Mouse (Mus musculus) adrenal gland, postnatal 25 days (tissue): ENCODE measurements around the gene Ptbp1. TPM values are rescaled to one million over a fixed set of nuclear protein-coding genes. Genes with fewer than 3 reads are reported as not detected.
A peak's percentile ranks its signal among the peaks of the same experiment; 100 is the strongest.

Source experiments
- DNase-seq: peaks from one replicate; pipeline ENCODE4 v3.0.0; 2021; ENCODE audit warnings: mixed read lengths
- total RNA-seq: library from RNA; stranded (reverse); gene quantifications from 2 replicates; pipeline ENCODE4 v1.2.3, GENCODE M21; 2021

Ptbp1 gene
- total RNA-seq, 1 experiment from 2014 or later, result 249 TPM

GRCm38 (mm10) chr10:79858416-79859074 is 4.3 kb downstream of the Ptbp1 start:
- peak; percentile 69 for DNase-seq

GRCm38 (mm10) chr10:79859116-79859515 is 4.9 kb downstream of the Ptbp1 start:
- no peak for DNase-seq

GRCm38 (mm10) chr10:79860079-79860911 is 6.1 kb downstream of the Ptbp1 start:
- DNase-seq, result no peak

GRCm38 (mm10) chr10:79861230-79862048 is 7.2 kb downstream of the Ptbp1 start:
- DNase-seq, result no peak

GRCm38 (mm10) chr10:79862049-79862788 is 8.0 kb downstream of the Ptbp1 start:
- no peak for DNase-seq

GRCm38 (mm10) chr10:79862925-79863324 is 8.7 kb downstream of the Ptbp1 start:
- no peak for DNase-seq

GRCm38 (mm10) chr10:79864351-79865188 is 10.3 kb downstream of the Ptbp1 start:
- DNase-seq, result no peak

GRCm38 (mm10) chr10:79865189-79865601 is 11.0 kb downstream of the Ptbp1 start:
- no peak for DNase-seq

- DNase-seq, result no peak
Measured at GRCm38 (mm10) chr10:79865801-79866295, 11.6 kb downstream of the Ptbp1 start.

- no peak for DNase-seq
Measured at GRCm38 (mm10) chr10:79866601-79867000, 12.4 kb downstream of the Ptbp1 start.

- no peak for DNase-seq
Measured at GRCm38 (mm10) chr10:79871845-79872244, 17.6 kb downstream of the Ptbp1 start.

- DNase-seq, result no peak
Measured at GRCm38 (mm10) chr10:79872862-79873261, 18.6 kb downstream of the Ptbp1 start.

GRCm38 (mm10) chr10:79873313-79873712 is 19.1 kb downstream of the Ptbp1 start:
- no peak for DNase-seq

GRCm38 (mm10) chr10:79873715-79874289 is 19.6 kb downstream of the Ptbp1 start:
- no peak for DNase-seq

GRCm38 (mm10) chr10:79874290-79874862 is 20.1 kb downstream of the Ptbp1 start, which contains the start of the genes Prtn3 and Plppr3:
Gene Prtn3 (plus strand): TSS chr10:79874476.
Gene Plppr3 (minus strand): TSS chr10:79874634.
- no peak for DNase-seq

- DNase-seq, result no peak
Measured at GRCm38 (mm10) chr10:79877174-79877573, 22.9 kb downstream of the Ptbp1 start.

- no peak for DNase-seq
Measured at GRCm38 (mm10) chr10:79877757-79878156, 23.5 kb downstream of the Ptbp1 start.

GRCm38 (mm10) chr10:79879527-79879926 is 25.3 kb downstream of the Ptbp1 start:
- no peak for DNase-seq

GRCm38 (mm10) chr10:79880721-79881120 is 26.5 kb downstream of the Ptbp1 start:
- DNase-seq, result no peak

GRCm38 (mm10) chr10:79881981-79882380 is 27.8 kb downstream of the Ptbp1 start:
- DNase-seq, result no peak
